Mouse (Mus musculus): ENCODE data around the gene Cacnb3.

- TF ChIP-seq CTCF (conservative IDR thresholded peaks at IDR 0.05; ENCODE audit: low read length) = no peak; the same call in none of the 2 replicates
- no peak for TF ChIP-seq POU5F1 (IDR thresholded peaks at IDR 0.05; ENCODE audit: borderline replicate concordance, low read length)
These were observed 4.0 kb upstream of the Cacnb3 start for GRCm38 (mm10) chr15:98626487-98627212.

All from E14TG2a.4 (cell line).